Mouse (Mus musculus): ENCODE data around the gene Carmil1. TPM values are rescaled to one million over a fixed set of nuclear protein-coding genes. Genes with fewer than 3 reads are reported as not detected.

Carmil1 gene
- polyA plus RNA-seq, 1 experiment: 9.8 TPM

DNA sequence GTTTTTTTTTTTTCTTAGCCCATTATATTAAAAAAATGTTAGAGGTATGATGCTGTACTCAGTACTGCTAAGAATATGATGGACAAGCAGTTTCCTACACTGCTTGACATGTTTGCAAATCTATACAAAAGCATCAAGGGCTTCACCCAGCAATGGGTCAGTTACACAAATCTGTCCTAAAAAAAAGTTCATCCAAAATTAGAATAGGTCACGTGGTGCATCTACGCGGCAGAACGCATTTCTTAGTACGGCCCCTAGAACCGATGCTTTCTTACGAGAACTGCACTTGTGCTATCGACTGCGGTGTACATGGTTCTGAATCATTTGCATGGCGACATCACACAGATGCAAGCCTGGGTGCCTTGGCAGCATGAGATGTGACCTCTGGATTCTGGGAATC is 208.0 kb downstream of the Carmil1 start:
- peaks cover 50% of the 10 kb centered on the region for H3K36me3 ChIP-seq (ENCODE audit: control insufficient read depth, insufficient read depth, low read length)
- no peak overlapping the region for H3K27ac ChIP-seq (ENCODE audit: insufficient read depth, low read depth, low read length)
- H3K4me3 ChIP-seq (ENCODE audit: low read depth, low read length): no peak overlapping the region
- 96% methylated on average over 10 of the region's 10 CpGs for WGBS
- H3K4me1 ChIP-seq (ENCODE audit: control insufficient read depth, insufficient read depth, insufficient read length, low read length): no peaks in the 10 kb centered on the region
- H3K27me3 ChIP-seq (ENCODE audit: control insufficient read depth, insufficient read depth, low read length): no peaks in the 10 kb centered on the region
- TF ChIP-seq POLR2A (IDR thresholded peaks at IDR 0.05; ENCODE audit: low read depth, low read length) (no peak), CTCF (IDR thresholded peaks at IDR 0.05; ENCODE audit: extremely low read depth, insufficient read length, insufficient replicate concordance, low read depth, low read length) (no peak)

DNA sequence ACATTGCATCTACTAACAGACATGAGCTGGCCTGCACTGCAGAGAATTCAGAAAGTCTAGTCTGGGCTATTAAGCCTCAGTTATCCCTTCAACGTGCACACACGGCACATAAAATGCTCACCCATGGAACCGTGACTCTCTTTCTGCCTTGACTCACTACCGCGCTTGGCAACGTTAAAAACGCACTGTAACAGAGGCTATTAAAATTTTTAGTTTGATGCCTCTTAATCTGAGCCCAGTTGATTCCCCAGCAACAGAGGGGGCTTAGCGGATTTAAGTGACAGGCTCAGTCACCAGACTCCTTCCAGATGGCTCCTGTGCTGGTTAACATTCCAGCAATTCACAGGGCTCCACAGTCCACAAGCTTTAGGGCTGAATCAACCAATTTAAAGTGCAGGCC is 213.0 kb downstream of the Carmil1 start:
- no peak for TF ChIP-seq CTCF (IDR thresholded peaks at IDR 0.05; ENCODE audit: extremely low read depth, insufficient read length, insufficient replicate concordance, low read depth, low read length)
- no peak for TF ChIP-seq POLR2A (IDR thresholded peaks at IDR 0.05; ENCODE audit: low read depth, low read length)
- Histone ChIP-seq H3K36me3 (ENCODE audit: control insufficient read depth, insufficient read depth, low read length) (peaks cover 52% of the 10 kb centered on the region), H3K4me1 (ENCODE audit: control insufficient read depth, insufficient read depth, insufficient read length, low read length) (no peaks in the 10 kb centered on the region), H3K4me3 (ENCODE audit: low read depth, low read length) (no peak overlapping the region), H3K27ac (ENCODE audit: insufficient read depth, low read depth, low read length) (no peak overlapping the region), H3K27me3 (ENCODE audit: control insufficient read depth, insufficient read depth, low read length) (no peaks in the 10 kb centered on the region)
- 96% methylated on average over 8 of the region's 8 CpGs for WGBS

DNA sequence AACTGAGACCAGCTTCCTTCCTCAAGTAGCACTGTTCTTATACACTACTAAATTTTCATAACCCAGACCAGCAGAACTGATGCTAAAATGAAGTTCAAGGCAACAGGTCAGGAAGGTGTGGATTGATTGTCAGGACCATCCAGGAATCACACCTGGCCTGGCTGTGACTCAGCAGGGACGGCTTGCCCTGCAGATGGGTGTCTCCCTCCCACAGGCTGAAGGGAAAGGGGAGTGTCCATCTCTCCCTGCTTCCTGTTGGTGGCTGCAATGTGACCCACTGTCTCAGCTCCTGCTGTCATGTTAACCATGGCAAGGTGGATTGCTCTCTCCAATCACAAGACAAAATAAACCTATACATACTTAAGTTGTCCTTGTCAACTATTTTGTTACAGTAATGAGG is 215.1 kb downstream of the Carmil1 start:
- no peak overlapping the region for H3K4me3 ChIP-seq (ENCODE audit: low read depth, low read length)
- 38% methylated on average over 1 of the region's 1 CpGs for WGBS
- no peaks in the 10 kb centered on the region for H3K4me1 ChIP-seq (ENCODE audit: control insufficient read depth, insufficient read depth, insufficient read length, low read length)
- TF ChIP-seq CTCF (IDR thresholded peaks at IDR 0.05; ENCODE audit: extremely low read depth, insufficient read length, insufficient replicate concordance, low read depth, low read length): no peak
- TF ChIP-seq POLR2A (IDR thresholded peaks at IDR 0.05; ENCODE audit: low read depth, low read length): no peak
- no peak overlapping the region for H3K27ac ChIP-seq (ENCODE audit: insufficient read depth, low read depth, low read length)
- no peaks in the 10 kb centered on the region for H3K27me3 ChIP-seq (ENCODE audit: control insufficient read depth, insufficient read depth, low read length)
- peaks cover 54% of the 10 kb centered on the region for H3K36me3 ChIP-seq (ENCODE audit: control insufficient read depth, insufficient read depth, low read length)

DNA sequence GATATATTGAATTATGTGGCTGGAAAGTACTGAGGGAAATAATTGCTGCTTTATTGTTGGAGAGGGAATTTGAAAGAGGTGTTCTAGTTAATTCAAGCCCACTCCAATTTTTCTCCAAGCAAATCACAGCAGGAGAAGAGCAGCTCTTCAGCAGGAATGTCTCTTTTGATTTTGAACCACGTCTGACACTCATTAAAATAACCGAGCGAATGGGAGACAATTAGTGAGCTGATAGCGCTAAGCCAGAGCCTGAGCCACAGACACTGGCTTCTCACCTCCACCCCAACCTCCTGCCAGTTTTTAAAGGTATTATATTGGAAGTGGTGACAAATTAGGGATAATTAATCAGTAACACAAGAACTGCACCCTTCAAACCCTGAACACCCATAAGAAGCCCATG is 217.8 kb downstream of the Carmil1 start:
- WGBS: 89% methylated on average over 4 of the region's 4 CpGs
- Histone ChIP-seq H3K27me3 (ENCODE audit: control insufficient read depth, insufficient read depth, low read length) (no peaks in the 10 kb centered on the region), H3K27ac (ENCODE audit: insufficient read depth, low read depth, low read length) (no peak overlapping the region), H3K36me3 (ENCODE audit: control insufficient read depth, insufficient read depth, low read length) (peaks cover 38% of the 10 kb centered on the region), H3K4me1 (ENCODE audit: control insufficient read depth, insufficient read depth, insufficient read length, low read length) (no peaks in the 10 kb centered on the region), H3K4me3 (ENCODE audit: low read depth, low read length) (no peak overlapping the region)
- no peak for TF ChIP-seq CTCF (IDR thresholded peaks at IDR 0.05; ENCODE audit: extremely low read depth, insufficient read length, insufficient replicate concordance, low read depth, low read length)
- no peak for TF ChIP-seq POLR2A (IDR thresholded peaks at IDR 0.05; ENCODE audit: low read depth, low read length)

DNA sequence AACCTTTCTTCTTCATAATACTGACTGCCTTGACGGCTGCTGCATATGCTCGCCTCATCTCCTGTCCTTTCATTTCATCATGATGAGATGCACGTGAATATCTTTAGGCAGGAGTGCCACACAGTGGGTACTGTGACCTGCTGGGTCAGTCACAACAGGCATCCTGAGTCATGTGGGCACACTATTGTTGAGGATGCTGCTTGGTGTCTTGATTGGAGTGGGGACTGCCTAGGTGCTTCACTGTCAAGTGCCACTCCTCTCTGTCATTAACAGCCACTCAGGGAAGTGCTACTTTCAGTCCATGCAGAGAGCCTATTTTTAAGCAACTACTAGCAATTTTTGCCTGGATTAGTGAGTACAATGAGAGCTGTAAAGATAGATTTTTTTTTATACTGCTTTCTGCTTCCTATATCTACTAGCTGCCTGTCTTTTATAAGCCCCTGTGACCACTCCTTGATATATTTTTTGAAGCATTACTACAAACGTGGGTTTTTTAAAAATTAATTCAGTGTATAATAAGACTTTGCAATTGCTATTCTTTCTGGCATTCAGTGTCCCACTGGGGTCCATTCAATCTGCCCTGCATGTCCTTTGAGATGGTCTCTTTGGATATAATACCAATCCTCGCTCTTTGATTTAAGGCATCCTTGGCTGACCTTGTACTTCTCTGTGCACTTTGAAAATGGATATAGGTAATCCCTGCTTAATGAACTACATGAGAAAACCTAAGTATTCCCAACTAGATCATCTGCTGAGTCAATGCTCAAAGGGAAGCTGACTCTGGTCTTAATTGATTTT is 225.3 kb downstream of the Carmil1 start:
- H3K27me3 ChIP-seq (ENCODE audit: control insufficient read depth, insufficient read depth, low read length): no peaks in the 10 kb centered on the region
- WGBS: 83% methylated on average over 5 of the region's 5 CpGs
- peaks cover 9% of the 10 kb centered on the region for H3K36me3 ChIP-seq (ENCODE audit: control insufficient read depth, insufficient read depth, low read length)
- no peak overlapping the region for H3K4me3 ChIP-seq (ENCODE audit: low read depth, low read length)
- H3K27ac ChIP-seq (ENCODE audit: insufficient read depth, low read depth, low read length): no peak overlapping the region
- no peaks in the 10 kb centered on the region for H3K4me1 ChIP-seq (ENCODE audit: control insufficient read depth, insufficient read depth, insufficient read length, low read length)
- TF ChIP-seq CTCF (IDR thresholded peaks at IDR 0.05; ENCODE audit: extremely low read depth, insufficient read length, insufficient replicate concordance, low read depth, low read length) (no peak), POLR2A (IDR thresholded peaks at IDR 0.05; ENCODE audit: low read depth, low read length) (no peak)

DNA sequence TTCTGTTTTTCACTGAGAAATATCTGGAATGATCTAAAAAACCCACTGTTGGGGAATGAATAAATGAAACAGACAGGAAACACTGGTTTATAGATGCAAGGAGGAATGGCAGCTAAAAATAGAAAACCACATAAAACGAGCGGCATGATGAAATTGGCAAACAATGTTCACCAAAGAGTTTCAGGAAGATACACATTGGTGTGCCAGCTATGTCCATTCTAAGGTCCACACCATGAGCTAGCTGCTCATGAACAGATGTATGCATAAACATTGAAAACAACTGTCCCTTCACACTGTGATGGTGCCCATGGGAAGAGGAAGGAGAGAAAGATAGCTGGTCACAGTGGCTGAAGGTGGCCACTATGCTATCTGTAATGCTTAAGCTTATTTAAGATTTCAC is 229.1 kb downstream of the Carmil1 start:
- peaks cover 6% of the 10 kb centered on the region for H3K36me3 ChIP-seq (ENCODE audit: control insufficient read depth, insufficient read depth, low read length)
- no peaks in the 10 kb centered on the region for H3K27me3 ChIP-seq (ENCODE audit: control insufficient read depth, insufficient read depth, low read length)
- 60% methylated on average over 2 of the region's 2 CpGs for WGBS
- H3K27ac ChIP-seq (ENCODE audit: insufficient read depth, low read depth, low read length): no peak overlapping the region
- TF ChIP-seq CTCF (IDR thresholded peaks at IDR 0.05; ENCODE audit: extremely low read depth, insufficient read length, insufficient replicate concordance, low read depth, low read length): no peak
- TF ChIP-seq POLR2A (IDR thresholded peaks at IDR 0.05; ENCODE audit: low read depth, low read length): no peak
- no peaks in the 10 kb centered on the region for H3K4me1 ChIP-seq (ENCODE audit: control insufficient read depth, insufficient read depth, insufficient read length, low read length)
- no peak overlapping the region for H3K4me3 ChIP-seq (ENCODE audit: low read depth, low read length)

DNA sequence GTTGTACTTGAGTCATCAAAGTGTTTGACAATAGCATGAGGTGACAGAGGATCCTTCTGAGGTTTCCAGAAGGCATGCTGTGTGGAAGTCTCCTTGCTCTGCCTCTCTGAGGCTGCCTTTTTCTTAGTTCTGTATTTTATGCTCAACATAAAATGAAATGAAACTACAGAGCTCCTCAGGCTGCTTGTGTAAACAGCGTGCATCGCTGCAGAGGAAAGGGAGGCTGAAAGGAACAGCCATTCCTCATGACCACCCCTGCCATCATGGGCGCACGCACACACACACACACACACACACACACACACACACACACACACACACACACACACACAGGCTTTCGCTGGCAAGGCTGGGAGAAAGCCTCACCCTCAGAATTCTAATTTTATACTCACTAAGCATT is 230.3 kb downstream of the Carmil1 start:
- Histone ChIP-seq H3K27ac (ENCODE audit: insufficient read depth, low read depth, low read length) (no peak overlapping the region), H3K4me1 (ENCODE audit: control insufficient read depth, insufficient read depth, insufficient read length, low read length) (no peaks in the 10 kb centered on the region), H3K27me3 (ENCODE audit: control insufficient read depth, insufficient read depth, low read length) (no peaks in the 10 kb centered on the region), H3K36me3 (ENCODE audit: control insufficient read depth, insufficient read depth, low read length) (peaks cover 6% of the 10 kb centered on the region), H3K4me3 (ENCODE audit: low read depth, low read length) (no peak overlapping the region)
- 69% methylated on average over 5 of the region's 5 CpGs for WGBS
- no peak for TF ChIP-seq POLR2A (IDR thresholded peaks at IDR 0.05; ENCODE audit: low read depth, low read length)
- TF ChIP-seq CTCF (IDR thresholded peaks at IDR 0.05; ENCODE audit: extremely low read depth, insufficient read length, insufficient replicate concordance, low read depth, low read length): no peak
